Mouse (Mus musculus) layer of hippocampus, postnatal 25 days (tissue): ENCODE data around the gene Hmx3. TPM values are rescaled to one million over a fixed set of nuclear protein-coding genes. Genes with fewer than 3 reads are reported as not detected.

ENCODE experiments used
- DNase-seq, 2 experiments: peaks; one replicate each; pipeline ENCODE4 v3.0.0; 2022; ENCODE audit warnings: mixed read lengths in 2 of 2, low spot score in 1 of 2; ENCODE audit errors: extremely low spot score in 1 of 2
- total RNA-seq, 2 experiments: library from RNA; stranded (reverse); gene quantifications; 2 replicates each; pipeline ENCODE4 v1.2.3; 2021

Hmx3 gene
- total RNA-seq, 2 experiments from 2014 or later: not detected

DNA sequence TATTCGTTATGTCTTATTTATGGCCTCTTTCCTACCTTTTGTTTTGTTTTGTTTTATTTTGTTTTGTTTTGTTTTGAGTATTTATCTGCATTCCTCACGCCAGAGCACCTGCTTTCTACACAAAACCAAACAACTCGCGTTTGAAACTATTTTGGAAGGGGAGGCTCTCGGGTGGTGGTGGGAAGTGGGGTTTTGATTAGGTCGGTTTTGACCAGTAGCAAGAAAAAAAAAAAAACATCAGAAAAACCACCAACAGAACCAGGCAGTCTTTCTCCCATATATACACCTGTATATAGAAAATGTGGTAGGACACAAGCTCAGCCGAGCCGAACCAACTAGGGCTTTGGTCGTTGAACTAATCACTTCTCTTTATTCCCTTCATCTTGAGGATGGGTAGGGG lies 13.4 kb downstream of the Hmx3 start:
- no peak for DNase-seq

DNA sequence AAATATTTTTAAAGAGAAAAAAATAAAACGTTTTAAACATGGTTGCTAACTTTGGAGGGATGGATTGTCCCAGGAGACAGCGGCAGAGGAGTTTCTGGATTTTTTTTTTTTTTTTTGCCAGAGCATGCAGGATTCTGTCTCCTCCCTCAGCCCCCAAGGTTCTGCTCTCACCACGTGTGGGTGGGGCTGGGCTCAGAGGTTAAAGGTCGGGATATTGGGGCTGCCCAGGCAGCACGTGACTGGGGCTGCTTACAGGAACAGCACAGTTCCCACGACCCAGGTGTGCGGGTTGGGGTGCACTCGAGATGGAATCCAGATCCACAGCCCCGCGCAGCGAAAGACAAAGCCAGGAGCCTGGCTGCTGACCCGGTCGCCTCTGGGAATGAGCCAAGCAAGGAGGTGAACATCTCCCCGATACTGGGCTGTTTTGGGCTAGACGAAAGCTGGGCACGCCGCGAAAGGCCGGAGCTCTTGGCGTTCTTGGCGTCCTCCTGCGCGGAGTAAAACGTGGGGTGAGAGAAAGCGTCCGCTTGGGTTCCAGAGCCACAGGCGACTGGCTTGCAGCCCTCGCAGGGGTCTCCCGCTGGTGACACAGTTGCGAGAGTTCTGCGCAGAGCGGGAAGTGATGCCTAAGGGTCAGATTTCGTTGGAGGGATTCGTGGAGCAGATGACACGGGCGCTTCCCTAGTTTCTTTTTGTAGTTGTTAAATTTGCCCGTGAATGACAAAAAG lies 14.0 kb downstream of the Hmx3 start:
- no peak for DNase-seq

DNA sequence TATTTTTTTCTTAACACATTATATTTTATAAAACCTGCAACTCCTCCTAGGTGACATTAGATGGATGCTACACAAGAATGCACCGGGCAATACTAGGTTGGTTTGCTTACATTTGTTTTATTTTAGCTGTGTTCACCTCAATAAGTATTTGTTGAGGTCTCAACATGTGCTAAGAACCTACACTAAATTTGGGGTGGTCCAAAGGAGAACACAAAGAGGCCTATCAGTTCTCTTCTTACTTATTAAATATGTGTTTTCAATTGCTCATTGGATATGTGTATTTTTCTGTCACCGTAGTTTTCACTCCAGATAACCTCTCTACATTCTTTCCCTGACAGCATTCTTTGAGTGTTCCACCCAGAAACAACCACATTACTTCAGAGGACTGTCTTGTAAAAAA lies 15.1 kb downstream of the Hmx3 start:
- DNase-seq: no peak

DNA sequence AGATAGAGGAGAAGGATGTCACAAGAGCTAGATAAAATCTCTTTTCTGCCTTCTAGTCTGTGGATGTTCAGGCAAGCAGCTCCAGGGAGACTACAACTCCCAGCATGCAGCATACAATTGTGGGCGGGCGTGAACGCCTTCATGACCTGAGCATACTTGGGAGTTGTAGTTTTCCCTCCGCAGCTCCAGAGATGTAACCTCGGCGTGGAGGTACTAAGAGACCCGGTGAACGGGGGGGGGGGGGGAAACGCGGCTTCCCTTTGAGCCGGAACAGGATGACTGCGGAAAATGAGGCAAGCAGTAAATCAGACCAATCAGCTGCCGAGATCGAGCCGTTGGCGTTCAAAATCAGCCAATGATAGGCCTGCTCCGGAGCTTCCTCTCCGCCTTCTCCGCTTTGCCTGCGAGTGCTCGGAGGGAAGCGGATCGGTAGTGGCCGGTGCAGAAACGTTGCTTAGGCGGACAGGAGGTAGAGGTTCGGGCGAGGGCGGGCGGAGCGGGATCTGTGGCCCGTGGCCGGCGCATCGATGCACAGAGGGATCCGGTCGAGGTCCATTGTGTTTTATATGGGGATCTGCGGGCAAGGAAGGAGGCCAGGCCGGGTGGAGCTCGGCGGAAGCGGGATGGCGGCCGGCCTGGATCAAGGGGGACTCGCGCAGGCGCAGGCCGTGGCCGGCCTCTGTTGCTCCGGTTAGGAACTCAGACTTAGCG lies 17.5 kb downstream of the Hmx3 start, which contains the start of gene Bub3:
Gene Bub3, plus strand, starts transcription at position 237 of the 711 bp plus-strand sequence.
- DNase-seq: peak; percentile 69 to 83

DNA sequence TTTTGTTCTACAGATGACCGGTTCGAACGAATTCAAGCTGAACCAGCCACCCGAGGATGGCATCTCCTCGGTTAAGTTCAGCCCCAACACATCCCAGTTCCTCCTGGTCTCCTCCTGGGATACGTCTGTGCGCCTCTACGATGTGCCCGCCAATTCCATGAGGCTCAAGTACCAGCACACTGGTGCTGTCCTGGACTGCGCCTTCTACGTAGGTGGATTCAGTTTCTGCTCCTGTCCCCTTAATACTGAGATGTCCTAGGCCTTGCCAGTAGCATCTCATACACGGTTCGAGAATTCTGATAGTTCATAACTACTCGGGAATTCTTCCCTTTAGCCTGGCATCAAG lies 18.0 kb downstream of the Hmx3 start:
- no peak for DNase-seq

DNA sequence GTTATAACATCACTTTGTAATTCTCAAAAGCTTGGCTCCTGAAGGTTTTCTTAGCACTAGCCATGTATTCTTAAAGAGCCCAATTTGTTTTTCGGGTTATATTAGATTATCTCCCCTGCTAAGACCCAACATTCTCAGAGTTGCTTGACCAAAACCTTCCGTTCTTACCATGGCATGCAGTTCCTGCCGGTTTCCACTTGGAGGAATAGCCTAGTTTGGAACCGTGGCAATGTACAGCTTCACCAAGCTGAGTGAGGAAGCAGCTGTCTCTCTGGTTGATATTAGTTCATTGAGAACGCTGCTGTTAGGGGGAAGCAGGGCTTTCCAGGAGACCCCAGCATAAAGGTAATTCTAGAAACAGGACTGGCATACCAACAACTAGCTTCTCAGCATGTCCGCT lies 32.6 kb downstream of the Hmx3 start:
- no peak for DNase-seq

DNA sequence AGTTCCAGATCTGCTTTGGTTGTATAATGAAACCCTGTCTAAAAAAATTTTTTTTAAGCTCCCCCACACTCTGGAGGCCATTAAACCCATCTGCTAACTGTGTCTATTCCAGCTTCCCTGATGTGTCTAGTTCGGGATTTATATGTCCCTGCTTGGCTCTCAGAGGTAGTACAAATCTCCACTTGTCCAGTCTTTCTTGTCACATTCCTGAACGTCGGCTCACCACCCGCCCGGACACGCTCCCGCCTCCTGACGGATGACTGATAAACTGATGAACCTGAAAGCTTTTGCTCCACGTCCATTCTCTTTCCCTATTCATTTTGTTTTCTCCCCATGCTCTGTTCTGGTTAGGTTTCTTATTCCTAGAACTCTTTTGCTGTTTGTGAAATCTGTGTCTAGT lies 39.5 kb downstream of the Hmx3 start:
- DNase-seq: no peak

DNA sequence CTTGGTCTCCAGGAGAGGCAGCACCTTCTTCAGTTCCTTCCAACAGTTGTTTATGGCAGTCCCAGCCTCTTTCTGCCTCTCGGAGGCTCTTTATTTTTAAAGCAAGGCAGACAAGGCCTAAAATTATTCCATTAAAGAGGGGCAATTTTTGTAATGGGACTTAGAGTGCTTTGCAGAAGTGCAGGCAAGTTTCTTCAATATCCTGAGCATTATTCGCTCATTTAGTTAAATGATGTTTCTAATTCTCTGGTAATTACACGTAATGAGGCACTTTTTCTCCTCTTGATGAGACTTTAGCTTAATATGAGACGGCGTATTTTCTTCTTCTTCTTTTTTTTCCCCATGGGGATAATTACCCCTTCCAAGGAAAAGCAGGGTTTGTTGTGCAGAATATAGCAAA lies 42.9 kb downstream of the Hmx3 start:
- no peak for DNase-seq

Other genes starting within 250 kb of the Hmx3 start
- gene Cuzd1, start 220.6 kb upstream of the Hmx3 start, total RNA-seq: not detected
- gene Fam24b, start 213.4 kb upstream of the Hmx3 start, total RNA-seq: not detected
- not detected for gene Fam24a, start 209.0 kb upstream of the Hmx3 start, total RNA-seq
- 10 to 100 TPM; 31.4 to 32.1 TPM for gene 2310057M21Rik, start 180.1 kb upstream of the Hmx3 start, total RNA-seq
- 10 to 100 TPM; 47.9 to 57.1 TPM for gene Pstk, start 171.7 kb upstream of the Hmx3 start, total RNA-seq
- gene Ikzf5, start 132.3 kb upstream of the Hmx3 start, total RNA-seq: 10 to 100 TPM; 47.5 to 51.2 TPM
- gene Acadsb, start 132.3 kb upstream of the Hmx3 start, total RNA-seq: 10 to 100 TPM; 75.5 to 78.6 TPM
- gene Hmx2, start 5.9 kb downstream of the Hmx3 start, total RNA-seq: not detected
- gene Bub3, start 17.4 kb downstream of the Hmx3 start, total RNA-seq: 10 to 100 TPM; 56.3 to 57.6 TPM